1 mouse cellular context compared by ENCODE assay signal in genomic region chr8:70001892-70002191, GRCm38 (mm10).
TF ChIP-seq lines count a peak whose summit lies in the region.

No protein-coding gene starts in this region.

TF ChIP-seq in MEL, 35 proteins besides CTCF, POLR2A, EP300 and RAD21:
- peak; percentile 67 for TF ChIP-seq ZNF384 (IDR thresholded peaks at IDR 0.05; ENCODE audit: low read depth, low read length)
